Mouse (Mus musculus): ENCODE data around the gene Zp1. TPM values are rescaled to one million over a fixed set of nuclear protein-coding genes. Genes with fewer than 3 reads are reported as not detected.

Gene Zp1
- polyA plus RNA-seq, 1 experiment from 2014 or later: 0.33 TPM

- Histone ChIP-seq H3K36me3 (ENCODE audit: control insufficient read depth, insufficient read depth, low read length) (peaks cover 49% of the 10 kb centered on the region), H3K9ac (replicated peaks; ENCODE audit: low read length) (no peak overlapping the region), H3K27me3 (ENCODE audit: control insufficient read depth, insufficient read depth, low read length) (no peaks in the 10 kb centered on the region), H3K9me3 (ENCODE audit: control insufficient read depth, low read length) (no peaks in the 10 kb centered on the region), H3K4me2 (ENCODE audit: low read length) (no peak overlapping the region), H3K4me1 (ENCODE audit: control insufficient read depth, insufficient read depth, low read length) (peaks cover 12% of the 10 kb centered on the region), H3K27ac (replicated peaks; ENCODE audit: low read depth, low read length) (no peak overlapping the region), H3K4me3 (replicated peaks; ENCODE audit: low read depth, low read length) (no peak overlapping the region)
- DNase-seq (no peak), ATAC-seq (ENCODE audit: low FRiP score, low TSS enrichment) (no peak)
- 92% methylated on average over 8 of the region's 8 CpGs for WGBS
These were observed 22.9 kb downstream of the Zp1 start for GRCm38 (mm10) chr19:10897491-10897890.

GRCm38 (mm10) chr19:10896849-10897248, 23.6 kb downstream of the Zp1 start:
- H3K4me3 ChIP-seq (replicated peaks; ENCODE audit: low read depth, low read length): peak overlapping the region; percentile 85; the same call in 1 of the 2 replicates

GRCm38 (mm10) chr19:10895708-10896107, 24.7 kb downstream of the Zp1 start:
- peak overlapping the region; percentile 92 for H3K4me2 ChIP-seq (ENCODE audit: low read length)
- peak overlapping the region; percentile 85 for H3K4me3 ChIP-seq (replicated peaks; ENCODE audit: low read depth, low read length)
- no peaks in the 10 kb centered on the region for H3K9me3 ChIP-seq (ENCODE audit: control insufficient read depth, low read length)
- H3K36me3 ChIP-seq (ENCODE audit: control insufficient read depth, insufficient read depth, low read length): peaks cover 31% of the 10 kb centered on the region
- DNase-seq (no peak), ATAC-seq (ENCODE audit: low FRiP score, low TSS enrichment) (no peak)
- no peaks in the 10 kb centered on the region for H3K27me3 ChIP-seq (ENCODE audit: control insufficient read depth, insufficient read depth, low read length)
- H3K4me1 ChIP-seq (ENCODE audit: control insufficient read depth, insufficient read depth, low read length): peaks cover 12% of the 10 kb centered on the region
- peak overlapping the region; percentile 89 for H3K27ac ChIP-seq (replicated peaks; ENCODE audit: low read depth, low read length)
- peak overlapping the region; percentile 85 for H3K9ac ChIP-seq (replicated peaks; ENCODE audit: low read length)
- 3% methylated on average over 16 of the region's 16 CpGs for WGBS

More at GRCm38 (mm10) chr19:10896849-10897248, 23.6 kb downstream of the Zp1 start:
- Histone ChIP-seq H3K27me3 (ENCODE audit: control insufficient read depth, insufficient read depth, low read length) (no peaks in the 10 kb centered on the region), H3K4me2 (ENCODE audit: low read length) (peak overlapping the region; percentile 92), H3K36me3 (ENCODE audit: control insufficient read depth, insufficient read depth, low read length) (peaks cover 42% of the 10 kb centered on the region), H3K4me1 (ENCODE audit: control insufficient read depth, insufficient read depth, low read length) (peaks cover 12% of the 10 kb centered on the region), H3K9me3 (ENCODE audit: control insufficient read depth, low read length) (no peaks in the 10 kb centered on the region), H3K9ac (replicated peaks; ENCODE audit: low read length) (no peak overlapping the region), H3K27ac (replicated peaks; ENCODE audit: low read depth, low read length) (no peak overlapping the region)
- WGBS: 88% methylated on average over 7 of the region's 7 CpGs
- DNase-seq (no peak), ATAC-seq (ENCODE audit: low FRiP score, low TSS enrichment) (no peak)

- Histone ChIP-seq H3K4me1 (ENCODE audit: control insufficient read depth, insufficient read depth, low read length) (peaks cover 12% of the 10 kb centered on the region), H3K36me3 (ENCODE audit: control insufficient read depth, insufficient read depth, low read length) (peaks cover 24% of the 10 kb centered on the region), H3K4me2 (ENCODE audit: low read length) (peak within 1 kb of the TSS; percentile 92), H3K9me3 (ENCODE audit: control insufficient read depth, low read length) (no peaks in the 10 kb centered on the region), H3K27me3 (ENCODE audit: control insufficient read depth, insufficient read depth, low read length) (no peaks in the 10 kb centered on the region), H3K27ac (replicated peaks; ENCODE audit: low read depth, low read length) (peak within 1 kb of the TSS; percentile 89), H3K9ac (replicated peaks; ENCODE audit: low read length) (peak within 1 kb of the TSS; percentile 85), H3K4me3 (replicated peaks; ENCODE audit: low read depth, low read length) (peak within 1 kb of the TSS; percentile 85)
- under 1% methylated on average over 43 of the region's 43 CpGs for WGBS
- ATAC-seq (ENCODE audit: low FRiP score, low TSS enrichment) (peak; percentile 96), DNase-seq (peak; percentile 99)
These were observed 25.4 kb downstream of the Zp1 start, which contains the start of gene Prpf19 for GRCm38 (mm10) chr19:10895016-10895528. TSS of gene Prpf19 (plus strand) at chr19:10895231.

- no peak overlapping the region for H3K27ac ChIP-seq (replicated peaks; ENCODE audit: low read depth, low read length)
- H3K4me3 ChIP-seq (replicated peaks; ENCODE audit: low read depth, low read length): no peak overlapping the region
- DNase-seq: no peak
- H3K4me1 ChIP-seq (ENCODE audit: control insufficient read depth, insufficient read depth, low read length): peaks cover 12% of the 10 kb centered on the region
- no peaks in the 10 kb centered on the region for H3K9me3 ChIP-seq (ENCODE audit: control insufficient read depth, low read length)
- no peaks in the 10 kb centered on the region for H3K36me3 ChIP-seq (ENCODE audit: control insufficient read depth, insufficient read depth, low read length)
- no peak overlapping the region for H3K9ac ChIP-seq (replicated peaks; ENCODE audit: low read length)
- 89% methylated on average over 3 of the region's 3 CpGs for WGBS
- H3K4me2 ChIP-seq (ENCODE audit: low read length): no peak overlapping the region
- H3K27me3 ChIP-seq (ENCODE audit: control insufficient read depth, insufficient read depth, low read length): no peaks in the 10 kb centered on the region
- no peak for ATAC-seq (ENCODE audit: low FRiP score, low TSS enrichment)
These were observed 28.2 kb downstream of the Zp1 start for GRCm38 (mm10) chr19:10892201-10892600.

GRCm38 (mm10) chr19:10881426-10882154, 38.8 kb downstream of the Zp1 start, which contains the start of gene Tmem109:
TSS of gene Tmem109 (minus strand) at chr19:10882001.
- Histone ChIP-seq H3K36me3 (ENCODE audit: control insufficient read depth, insufficient read depth, low read length) (0 out of 2 replicates have a peak, but pooled peaks cover 7% of the 10 kb centered on the region), H3K4me1 (ENCODE audit: control insufficient read depth, insufficient read depth, low read length) (peaks cover 19% of the 10 kb centered on the region), H3K27me3 (ENCODE audit: control insufficient read depth, insufficient read depth, low read length) (no peaks in the 10 kb centered on the region), H3K4me3 (replicated peaks; ENCODE audit: low read depth, low read length) (peak within 1 kb of the TSS; percentile 57), H3K4me2 (ENCODE audit: low read length) (peak within 1 kb of the TSS; percentile 83), H3K9me3 (ENCODE audit: control insufficient read depth, low read length) (peaks cover 5% of the 10 kb centered on the region; the same call in 1 of the 2 replicates), H3K9ac (replicated peaks; ENCODE audit: low read length) (peak within 1 kb of the TSS; percentile 67), H3K27ac (replicated peaks; ENCODE audit: low read depth, low read length) (peak within 1 kb of the TSS; percentile 96)
- DNase-seq (peak; percentile 98), ATAC-seq (ENCODE audit: low FRiP score, low TSS enrichment) (peak; percentile 92)
- WGBS: under 1% methylated on average over 49 of the region's 49 CpGs

- Histone ChIP-seq H3K9me3 (ENCODE audit: control insufficient read depth, low read length) (peaks cover 5% of the 10 kb centered on the region; the same call in 1 of the 2 replicates), H3K27ac (replicated peaks; ENCODE audit: low read depth, low read length) (peak overlapping the region; percentile 96), H3K4me3 (replicated peaks; ENCODE audit: low read depth, low read length) (peak overlapping the region; percentile 57), H3K27me3 (ENCODE audit: control insufficient read depth, insufficient read depth, low read length) (no peaks in the 10 kb centered on the region), H3K9ac (replicated peaks; ENCODE audit: low read length) (peak overlapping the region; percentile 67), H3K4me1 (ENCODE audit: control insufficient read depth, insufficient read depth, low read length) (peaks cover 19% of the 10 kb centered on the region), H3K4me2 (ENCODE audit: low read length) (peak overlapping the region; percentile 83), H3K36me3 (ENCODE audit: control insufficient read depth, insufficient read depth, low read length) (0 out of 2 replicates have a peak, but pooled peaks cover 7% of the 10 kb centered on the region)
- DNase-seq (peak; percentile 35), ATAC-seq (ENCODE audit: low FRiP score, low TSS enrichment) (no peak; the same call in 1 of the 2 replicates)
- under 1% methylated on average over 14 of the region's 14 CpGs for WGBS
These were observed 39.4 kb downstream of the Zp1 start for GRCm38 (mm10) chr19:10880975-10881425.

- Histone ChIP-seq H3K27me3 (ENCODE audit: control insufficient read depth, insufficient read depth, low read length) (no peaks in the 10 kb centered on the region), H3K9ac (replicated peaks; ENCODE audit: low read length) (peak overlapping the region; percentile 67), H3K4me3 (replicated peaks; ENCODE audit: low read depth, low read length) (peak overlapping the region; percentile 57), H3K4me1 (ENCODE audit: control insufficient read depth, insufficient read depth, low read length) (peaks cover 19% of the 10 kb centered on the region), H3K36me3 (ENCODE audit: control insufficient read depth, insufficient read depth, low read length) (0 out of 2 replicates have a peak, but pooled peaks cover 7% of the 10 kb centered on the region), H3K27ac (replicated peaks; ENCODE audit: low read depth, low read length) (peak overlapping the region; percentile 96), H3K4me2 (ENCODE audit: low read length) (peak overlapping the region; percentile 83), H3K9me3 (ENCODE audit: control insufficient read depth, low read length) (peaks cover 4% of the 10 kb centered on the region; the same call in 1 of the 2 replicates)
- ATAC-seq (ENCODE audit: low FRiP score, low TSS enrichment): no peak
- WGBS: 45% methylated on average over 6 of the region's 7 CpGs
- no peak for DNase-seq
These were observed 40.1 kb downstream of the Zp1 start for GRCm38 (mm10) chr19:10880085-10880974.

Measured in midbrain, embryonic 14.5 days (tissue).